Mouse (Mus musculus) cortical plate, adult 2 months (tissue): ENCODE data around the gene Slc39a13. TPM values are rescaled to one million over a fixed set of nuclear protein-coding genes. Genes with fewer than 3 reads are reported as not detected.

ENCODE experiments used
- H3K27ac ChIP-seq: fragments of 200-500 bp; 2 replicates; pipeline ENCODE4 v1.5.1; 2012; ENCODE audit warnings: low read length, control low read depth, inconsistent platforms; ENCODE audit not compliant: insufficient read depth
- H3K4me1 ChIP-seq: fragments of 200-500 bp; 2 replicates; pipeline ENCODE4 v1.6.1; 2011; ENCODE audit warnings: low read length; ENCODE audit not compliant: control insufficient read depth, insufficient read depth
- H3K4me3 ChIP-seq: fragments of 200-500 bp; 2 replicates; pipeline ENCODE4 v1.5.1; 2011; ENCODE audit warnings: mild to moderate bottlenecking, low read length, control low read depth; ENCODE audit not compliant: insufficient read depth
- CTCF ChIP-seq: fragments of 200-500 bp; IDR thresholded peaks from 2 replicates; pipeline ENCODE4 v1.5.1; 2011; ENCODE audit warnings: mild to moderate bottlenecking, control low read depth, low read length; ENCODE audit not compliant: insufficient read depth; ENCODE audit errors: extremely low read depth
- POLR2A ChIP-seq: fragments of 200-500 bp; IDR thresholded peaks from 2 replicates; pipeline ENCODE4 v1.6.1; 2011; ENCODE audit warnings: mild to moderate bottlenecking, low read length, control low read depth; ENCODE audit not compliant: insufficient read depth; ENCODE audit errors: extremely low read depth
- polyA plus RNA-seq: library from polyadenylated mRNA; depleted of rRNA; stranded (reverse); fragments of >200 nt; gene quantifications from 2 replicates; pipeline ENCODE4 v1.2.3, GENCODE M21; 2012; rRNA removed

Gene Slc39a13
- polyA plus RNA-seq, 1 experiment = 51.3 TPM

DNA sequence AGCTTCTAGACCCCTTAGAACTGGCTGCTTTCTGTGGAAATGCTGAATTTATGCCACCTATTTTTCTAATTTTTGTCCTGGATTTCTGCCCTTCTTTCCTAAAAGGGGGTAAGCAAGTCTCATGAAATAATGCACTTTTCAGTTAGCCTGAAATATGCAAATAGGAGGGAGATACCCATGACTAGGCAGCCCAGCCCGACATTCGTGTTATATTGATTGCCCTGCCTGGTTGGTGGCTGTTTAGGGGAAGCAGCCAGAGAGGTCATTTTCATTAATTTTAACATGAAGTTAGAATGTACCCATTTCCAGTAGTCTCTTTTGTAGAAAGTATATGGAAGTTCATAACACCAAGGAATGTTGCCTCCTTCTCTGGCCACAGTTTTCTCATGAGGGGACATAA is 56.3 kb downstream of the Slc39a13 start:
- TF ChIP-seq CTCF (no peak), POLR2A (no peak)
- Histone ChIP-seq H3K4me1 (peaks cover 4% of the 10 kb centered on the region), H3K4me3 (no peak overlapping the region), H3K27ac (no peak overlapping the region)

Other genes starting within 250 kb of the Slc39a13 start
- 135 and 140 TPM in 2 replicates for gene Mtch2, start 223.3 kb downstream of the Slc39a13 start, polyA plus RNA-seq
- 363 and 369 TPM in 2 replicates for gene C1qtnf4, start 184.6 kb downstream of the Slc39a13 start, polyA plus RNA-seq
- gene Kbtbd4, start 165.7 kb downstream of the Slc39a13 start, polyA plus RNA-seq = 25.3 and 28.1 TPM in 2 replicates
- 222 and 229 TPM in 2 replicates for gene Ndufs3, start 165.6 kb downstream of the Slc39a13 start, polyA plus RNA-seq
- gene Celf1, start 130.0 kb downstream of the Slc39a13 start, polyA plus RNA-seq = 102 and 107 TPM in 2 replicates
- 0.61 and 1.9 TPM in 2 replicates for gene Rapsn, start 34.8 kb downstream of the Slc39a13 start, polyA plus RNA-seq
- 202 and 205 TPM in 2 replicates for gene Psmc3, start 16.4 kb downstream of the Slc39a13 start, polyA plus RNA-seq
- 9.3 and 10.6 TPM in 2 replicates for gene Spi1, start 12.0 kb upstream of the Slc39a13 start, polyA plus RNA-seq
- gene Mybpc3, start 47.7 kb upstream of the Slc39a13 start, polyA plus RNA-seq = 0.89 and 0.98 TPM in 2 replicates
- gene Madd, start 113.4 kb upstream of the Slc39a13 start, polyA plus RNA-seq = 152 and 178 TPM in 2 replicates
- 8.2 and 8.3 TPM in 2 replicates for gene Nr1h3, start 132.4 kb upstream of the Slc39a13 start, polyA plus RNA-seq
- 34.2 and 35.3 TPM in 2 replicates for gene Acp2, start 132.5 kb upstream of the Slc39a13 start, polyA plus RNA-seq
- 37.4 and 41.3 TPM in 2 replicates for gene Ddb2, start 166.6 kb upstream of the Slc39a13 start, polyA plus RNA-seq
- 90.4 and 100 TPM in 2 replicates for gene Pacsin3, start 185.5 kb upstream of the Slc39a13 start, polyA plus RNA-seq
- 32.7 and 34.9 TPM in 2 replicates for gene Arfgap2, start 194.6 kb upstream of the Slc39a13 start, polyA plus RNA-seq